Mouse (Mus musculus): ENCODE data around the gene Nrcam.

DNA sequence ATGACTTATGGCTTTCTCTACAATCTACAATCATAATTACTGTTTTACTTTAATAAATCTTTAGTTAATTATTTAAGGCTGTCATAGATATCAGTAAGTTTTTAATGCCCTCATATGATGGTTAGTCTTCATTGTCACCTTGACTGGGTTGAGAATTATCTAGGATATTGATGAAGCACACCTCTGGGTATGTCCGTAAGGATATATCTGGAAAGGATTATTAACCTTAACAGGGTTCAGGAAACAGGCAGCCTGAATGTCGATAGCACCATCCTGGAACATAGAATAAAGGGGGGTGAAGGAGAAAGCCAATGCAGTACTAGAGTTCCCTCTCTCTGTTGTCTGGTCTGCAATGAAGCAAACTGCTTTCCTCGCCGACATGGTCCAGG lies 94.2 kb downstream of the Nrcam start:
- TF ChIP-seq POLR2A (IDR thresholded peaks at IDR 0.05; ENCODE audit: insufficient read length, low read depth) (no peak), MYOD1 (IDR thresholded peaks at IDR 0.05; ENCODE audit: control insufficient read depth in 1 of 3, insufficient read length in 2 of 3, low read depth in 2 of 3) (no peak), TCF3 (IDR thresholded peaks at IDR 0.05; ENCODE audit: insufficient read length, low read depth) (no peak)
